Mouse (Mus musculus) adrenal gland, postnatal 36 days (tissue): Measurements from ENCODE around the gene Syt2. TPM values are rescaled to one million over a fixed set of nuclear protein-coding genes. Genes with fewer than 3 reads are reported as not detected.
A peak's percentile ranks its signal among the peaks of the same experiment; 100 is the strongest.

Source experiments
- DNase-seq, 2 experiments: peaks; one replicate each; pipeline ENCODE4 v3.0.0; 2021; ENCODE audit warnings: mixed read lengths in 1 of 2
- long read RNA-seq, 2 experiments: library from polyadenylated mRNA; stranded (forward); transcript quantifications; one replicate each; pipeline ENCODE4 v2.0.0; 2021; ENCODE audit warnings: borderline sequencing depth in 2 of 2
- total RNA-seq, 2 experiments: library from RNA; stranded (reverse); gene quantifications; 2 replicates each; pipeline ENCODE4 v1.2.3; 2021

Syt2 gene
- total RNA-seq: under 1 TPM; 0.07 to 0.36 TPM
- long read RNA-seq, experiment 1: 0 reads
- long read RNA-seq, experiment 2: 0 reads

GRCm38 (mm10) chr1:134646261-134646962 lies at the start of gene Syt2:
Syt2 (plus strand) TSS chr1:134646677.
- DNase-seq: peak; percentile 60 to 62

GRCm38 (mm10) chr1:134597339-134598054 lies 49.0 kb upstream of the Syt2 start:
- no peak for DNase-seq

- DNase-seq: no peak
These were observed 42.4 kb upstream of the Syt2 start for GRCm38 (mm10) chr1:134604086-134604485.

- no peak for DNase-seq
These were observed 40.8 kb upstream of the Syt2 start for GRCm38 (mm10) chr1:134605670-134606069.

- DNase-seq: no peak
These were observed 40.1 kb upstream of the Syt2 start for GRCm38 (mm10) chr1:134606381-134606780.

GRCm38 (mm10) chr1:134607279-134607678 lies 39.2 kb upstream of the Syt2 start:
- no peak for DNase-seq

GRCm38 (mm10) chr1:134609172-134609571 lies 37.3 kb upstream of the Syt2 start:
- no peak for DNase-seq

- DNase-seq: no peak
These were observed 31.9 kb upstream of the Syt2 start for GRCm38 (mm10) chr1:134614554-134614953.

GRCm38 (mm10) chr1:134614988-134615387 lies 31.5 kb upstream of the Syt2 start:
- DNase-seq: no peak

- no peak for DNase-seq
These were observed 28.8 kb upstream of the Syt2 start for GRCm38 (mm10) chr1:134617656-134618055.

GRCm38 (mm10) chr1:134625325-134625724 lies 21.2 kb upstream of the Syt2 start:
- no peak for DNase-seq

- DNase-seq: peak; percentile 49 to 62
These were observed 17.0 kb upstream of the Syt2 start for GRCm38 (mm10) chr1:134629455-134629854.

- DNase-seq: no peak
These were observed 12.2 kb upstream of the Syt2 start for GRCm38 (mm10) chr1:134634296-134634695.

GRCm38 (mm10) chr1:134636245-134636644 lies 10.2 kb upstream of the Syt2 start:
- DNase-seq: no peak

GRCm38 (mm10) chr1:134636684-134637083 lies 9.8 kb upstream of the Syt2 start:
- peak; percentile 41 to 47 for DNase-seq

- DNase-seq: no peak
These were observed 8.4 kb upstream of the Syt2 start for GRCm38 (mm10) chr1:134638041-134638440.

- peak; percentile 50 to 66 for DNase-seq
These were observed 8.0 kb upstream of the Syt2 start for GRCm38 (mm10) chr1:134638522-134638921.

GRCm38 (mm10) chr1:134639460-134639859 lies 7.0 kb upstream of the Syt2 start:
- no peak for DNase-seq

GRCm38 (mm10) chr1:134641507-134641906 lies 5.0 kb upstream of the Syt2 start:
- peak; percentile 17 to 43 for DNase-seq

- DNase-seq: no peak
These were observed 2.8 kb upstream of the Syt2 start for GRCm38 (mm10) chr1:134643702-134644101.

GRCm38 (mm10) chr1:134645408-134646200 lies 873 bp upstream of the Syt2 start:
- no peak for DNase-seq

- DNase-seq: peak in 1 of 2 experiments; percentile 13
These were observed 446 bp downstream of the Syt2 start for GRCm38 (mm10) chr1:134646963-134647282.

GRCm38 (mm10) chr1:134647591-134647990 lies 1.1 kb downstream of the Syt2 start:
- no peak for DNase-seq
